Mouse (Mus musculus) brain, embryonic 14.5 days (tissue): ENCODE measurements at regions not wholly inside any gene's neighbourhood (a gene's known extent, or its start where the extent isn't known, plus 50 kb on each side); places are given as distances from the start of the nearest gene placed in this dataset.

Experiments
- DNase-seq: peaks from one replicate; pipeline ENCODE4 v3.0.0-alpha.2; 2011; ENCODE audit warnings: low read depth
- CTCF ChIP-seq: fragments of 200-500 bp; IDR thresholded peaks from 2 replicates; pipeline ENCODE4 v1.5.1; 2012; ENCODE audit warnings: inconsistent platforms, mild to moderate bottlenecking, moderate library complexity, borderline replicate concordance; ENCODE audit not compliant: insufficient read depth, insufficient read length; ENCODE audit errors: extremely low read depth
- POLR2A ChIP-seq: fragments of 200-500 bp; IDR thresholded peaks from 2 replicates; pipeline ENCODE4 v1.6.1; 2012; ENCODE audit warnings: mild to moderate bottlenecking, inconsistent platforms, borderline replicate concordance; ENCODE audit not compliant: poor library complexity, insufficient read depth, insufficient read length, severe bottlenecking; ENCODE audit errors: extremely low read depth

GRCm38 (mm10) chr15:63689788-63690575, 155.0 kb downstream of the Gsdmc2 start:
- peak; percentile 63 for DNase-seq
- TF ChIP-seq CTCF (no peak), POLR2A (no peak)

- DNase-seq: no peak
- TF ChIP-seq POLR2A (no peak), CTCF (no peak)
Measured at GRCm38 (mm10) chr15:63687852-63688251, 157.1 kb downstream of the Gsdmc2 start.

GRCm38 (mm10) chr15:63686954-63687562, 157.9 kb downstream of the Gsdmc2 start:
- DNase-seq: no peak
- TF ChIP-seq CTCF (no peak), POLR2A (no peak)

GRCm38 (mm10) chr15:63679984-63680925, 164.7 kb downstream of the Gsdmc2 start:
- DNase-seq: peak; percentile 83
- TF ChIP-seq CTCF (no peak), POLR2A (no peak)

- TF ChIP-seq POLR2A (no peak), CTCF (no peak)
- DNase-seq: no peak
Measured at GRCm38 (mm10) chr15:63678921-63679320, 166.1 kb downstream of the Gsdmc2 start.

- DNase-seq: peak; percentile 69
- TF ChIP-seq POLR2A (no peak), CTCF (no peak)
Measured at GRCm38 (mm10) chr15:63675491-63676036, 169.4 kb downstream of the Gsdmc2 start.

- TF ChIP-seq CTCF (no peak; the same call in 1 of the 2 replicates), POLR2A (no peak)
- no peak for DNase-seq
Measured at GRCm38 (mm10) chr15:63674404-63674803, 170.6 kb downstream of the Gsdmc2 start.

GRCm38 (mm10) chr15:63671081-63671480, 173.9 kb downstream of the Gsdmc2 start:
- peak; percentile 73 for DNase-seq

GRCm38 (mm10) chr15:63670561-63670960, 174.4 kb downstream of the Gsdmc2 start:
- TF ChIP-seq CTCF (no peak), POLR2A (no peak)
- no peak for DNase-seq

More at GRCm38 (mm10) chr15:63671081-63671480, 173.9 kb downstream of the Gsdmc2 start:
- no peak for TF ChIP-seq CTCF
- no peak for TF ChIP-seq POLR2A

- no peak for TF ChIP-seq CTCF
- TF ChIP-seq POLR2A: no peak
- no peak for DNase-seq
Measured at GRCm38 (mm10) chr15:63667536-63667935, 177.4 kb downstream of the Gsdmc2 start.

GRCm38 (mm10) chr15:63665517-63665916, 179.5 kb downstream of the Gsdmc2 start:
- TF ChIP-seq CTCF: no peak
- TF ChIP-seq POLR2A: no peak

GRCm38 (mm10) chr15:63664877-63665276, 180.1 kb downstream of the Gsdmc2 start:
- peak; percentile 31 for DNase-seq
- TF ChIP-seq POLR2A (no peak), CTCF (no peak)

More at GRCm38 (mm10) chr15:63665517-63665916, 179.5 kb downstream of the Gsdmc2 start:
- DNase-seq: no peak
